Mouse (Mus musculus): ENCODE measurements around the gene St5. TPM values are rescaled to one million over a fixed set of nuclear protein-coding genes. Genes with fewer than 3 reads are reported as not detected.

Gene St5
- polyA plus RNA-seq, 1 experiment: 42.2 TPM

- Histone ChIP-seq H3K27me3 (ENCODE audit: control insufficient read depth, insufficient read depth, low read length, poor library complexity, severe bottlenecking) (no peaks in the 10 kb centered on the region), H3K4me1 (ENCODE audit: control insufficient read depth, insufficient read depth, low read length) (no peaks in the 10 kb centered on the region), H3K27ac (ENCODE audit: insufficient read depth, low read length) (peak overlapping the region; percentile 63; the same call in 1 of the 2 replicates), H3K36me3 (ENCODE audit: control insufficient read depth, insufficient read depth, low read length, poor library complexity, severe bottlenecking) (peaks cover 57% of the 10 kb centered on the region), H3K4me3 (ENCODE audit: low read depth, low read length) (no peak overlapping the region), H3K9ac (ENCODE audit: low read depth, poor library complexity, severe bottlenecking) (peak overlapping the region; percentile 97), H3K9me3 (replicated peaks; ENCODE audit: control insufficient read depth, insufficient read depth, low read length, poor library complexity, severe bottlenecking) (no peaks in the 10 kb centered on the region)
- no peak for TF ChIP-seq POLR2A (IDR thresholded peaks at IDR 0.05; ENCODE audit: insufficient read depth, low read length)
- no peak for TF ChIP-seq EP300 (IDR thresholded peaks at IDR 0.05; ENCODE audit: insufficient read depth, low read depth, low read length)
- no peak for TF ChIP-seq CTCF (IDR thresholded peaks at IDR 0.05; ENCODE audit: low read depth, low read length)
Measured at GRCm38 (mm10) chr7:109522084-109522483, 181.3 kb downstream of the St5 start.

GRCm38 (mm10) chr7:109519936-109520335 lies 183.5 kb downstream of the St5 start:
- Histone ChIP-seq H3K4me1 (ENCODE audit: control insufficient read depth, insufficient read depth, low read length) (no peaks in the 10 kb centered on the region), H3K9ac (ENCODE audit: low read depth, poor library complexity, severe bottlenecking) (peak overlapping the region; percentile 97), H3K36me3 (ENCODE audit: control insufficient read depth, insufficient read depth, low read length, poor library complexity, severe bottlenecking) (peaks cover 54% of the 10 kb centered on the region), H3K27me3 (ENCODE audit: control insufficient read depth, insufficient read depth, low read length, poor library complexity, severe bottlenecking) (no peaks in the 10 kb centered on the region), H3K9me3 (replicated peaks; ENCODE audit: control insufficient read depth, insufficient read depth, low read length, poor library complexity, severe bottlenecking) (no peaks in the 10 kb centered on the region), H3K4me3 (ENCODE audit: low read depth, low read length) (peak overlapping the region; percentile 88), H3K27ac (ENCODE audit: insufficient read depth, low read length) (peak overlapping the region; percentile 82)
- TF ChIP-seq POLR2A (IDR thresholded peaks at IDR 0.05; ENCODE audit: insufficient read depth, low read length) (no peak), EP300 (IDR thresholded peaks at IDR 0.05; ENCODE audit: insufficient read depth, low read depth, low read length) (no peak), CTCF (IDR thresholded peaks at IDR 0.05; ENCODE audit: low read depth, low read length) (no peak)

- no peaks in the 10 kb centered on the region for H3K4me1 ChIP-seq (ENCODE audit: control insufficient read depth, insufficient read depth, low read length)
- TF ChIP-seq CTCF (IDR thresholded peaks at IDR 0.05; ENCODE audit: low read depth, low read length) (no peak), POLR2A (IDR thresholded peaks at IDR 0.05; ENCODE audit: insufficient read depth, low read length) (peak; percentile 84), EP300 (IDR thresholded peaks at IDR 0.05; ENCODE audit: insufficient read depth, low read depth, low read length) (no peak)
- H3K4me3 ChIP-seq (ENCODE audit: low read depth, low read length): peak within 1 kb of the TSS; percentile 88
- peak within 1 kb of the TSS; percentile 97 for H3K9ac ChIP-seq (ENCODE audit: low read depth, poor library complexity, severe bottlenecking)
- H3K36me3 ChIP-seq (ENCODE audit: control insufficient read depth, insufficient read depth, low read length, poor library complexity, severe bottlenecking): peaks cover 47% of the 10 kb centered on the region
- H3K27me3 ChIP-seq (ENCODE audit: control insufficient read depth, insufficient read depth, low read length, poor library complexity, severe bottlenecking): no peaks in the 10 kb centered on the region
- H3K27ac ChIP-seq (ENCODE audit: insufficient read depth, low read length): peak within 1 kb of the TSS; percentile 93
- no peaks in the 10 kb centered on the region for H3K9me3 ChIP-seq (replicated peaks; ENCODE audit: control insufficient read depth, insufficient read depth, low read length, poor library complexity, severe bottlenecking)
Measured at GRCm38 (mm10) chr7:109518838-109519696, 184.3 kb downstream of the St5 start, which contains the start of gene Rpl27a. Gene Rpl27a, plus strand, starts transcription at chr7:109519147.

GRCm38 (mm10) chr7:109518036-109518681 lies 185.2 kb downstream of the St5 start:
- Histone ChIP-seq H3K27me3 (ENCODE audit: control insufficient read depth, insufficient read depth, low read length, poor library complexity, severe bottlenecking) (no peaks in the 10 kb centered on the region), H3K36me3 (ENCODE audit: control insufficient read depth, insufficient read depth, low read length, poor library complexity, severe bottlenecking) (peaks cover 38% of the 10 kb centered on the region), H3K9me3 (replicated peaks; ENCODE audit: control insufficient read depth, insufficient read depth, low read length, poor library complexity, severe bottlenecking) (no peaks in the 10 kb centered on the region), H3K4me3 (ENCODE audit: low read depth, low read length) (peak overlapping the region; percentile 87), H3K27ac (ENCODE audit: insufficient read depth, low read length) (peak overlapping the region; percentile 93), H3K9ac (ENCODE audit: low read depth, poor library complexity, severe bottlenecking) (peak overlapping the region; percentile 81), H3K4me1 (ENCODE audit: control insufficient read depth, insufficient read depth, low read length) (no peaks in the 10 kb centered on the region)
- TF ChIP-seq EP300 (IDR thresholded peaks at IDR 0.05; ENCODE audit: insufficient read depth, low read depth, low read length) (no peak), POLR2A (IDR thresholded peaks at IDR 0.05; ENCODE audit: insufficient read depth, low read length) (peak; percentile 22)

GRCm38 (mm10) chr7:109516500-109516899 lies 186.9 kb downstream of the St5 start:
- Histone ChIP-seq H3K9ac (ENCODE audit: low read depth, poor library complexity, severe bottlenecking) (no peak overlapping the region), H3K36me3 (ENCODE audit: control insufficient read depth, insufficient read depth, low read length, poor library complexity, severe bottlenecking) (peaks cover 21% of the 10 kb centered on the region), H3K4me1 (ENCODE audit: control insufficient read depth, insufficient read depth, low read length) (no peaks in the 10 kb centered on the region), H3K27me3 (ENCODE audit: control insufficient read depth, insufficient read depth, low read length, poor library complexity, severe bottlenecking) (no peaks in the 10 kb centered on the region), H3K4me3 (ENCODE audit: low read depth, low read length) (no peak overlapping the region), H3K9me3 (replicated peaks; ENCODE audit: control insufficient read depth, insufficient read depth, low read length, poor library complexity, severe bottlenecking) (no peaks in the 10 kb centered on the region), H3K27ac (ENCODE audit: insufficient read depth, low read length) (no peak overlapping the region)
- TF ChIP-seq EP300 (IDR thresholded peaks at IDR 0.05; ENCODE audit: insufficient read depth, low read depth, low read length) (no peak), POLR2A (IDR thresholded peaks at IDR 0.05; ENCODE audit: insufficient read depth, low read length) (no peak), CTCF (IDR thresholded peaks at IDR 0.05; ENCODE audit: low read depth, low read length) (no peak)

- no peaks in the 10 kb centered on the region for H3K9me3 ChIP-seq (replicated peaks; ENCODE audit: control insufficient read depth, insufficient read depth, low read length, poor library complexity, severe bottlenecking)
- H3K4me1 ChIP-seq (ENCODE audit: control insufficient read depth, insufficient read depth, low read length): peaks cover 6% of the 10 kb centered on the region
- no peaks in the 10 kb centered on the region for H3K36me3 ChIP-seq (ENCODE audit: control insufficient read depth, insufficient read depth, low read length, poor library complexity, severe bottlenecking)
- TF ChIP-seq POLR2A (IDR thresholded peaks at IDR 0.05; ENCODE audit: insufficient read depth, low read length) (no peak), EP300 (IDR thresholded peaks at IDR 0.05; ENCODE audit: insufficient read depth, low read depth, low read length) (no peak), CTCF (IDR thresholded peaks at IDR 0.05; ENCODE audit: low read depth, low read length) (no peak)
- H3K9ac ChIP-seq (ENCODE audit: low read depth, poor library complexity, severe bottlenecking): no peak overlapping the region
- H3K27me3 ChIP-seq (ENCODE audit: control insufficient read depth, insufficient read depth, low read length, poor library complexity, severe bottlenecking): no peaks in the 10 kb centered on the region
- no peak overlapping the region for H3K27ac ChIP-seq (ENCODE audit: insufficient read depth, low read length)
- no peak overlapping the region for H3K4me3 ChIP-seq (ENCODE audit: low read depth, low read length)
Measured at GRCm38 (mm10) chr7:109511838-109512237, 191.6 kb downstream of the St5 start.

Measured in ES-Bruce4 (cell line).